Comparison of ENCODE assay signal across 31 mouse cellular contexts in the genomic region with DNA sequence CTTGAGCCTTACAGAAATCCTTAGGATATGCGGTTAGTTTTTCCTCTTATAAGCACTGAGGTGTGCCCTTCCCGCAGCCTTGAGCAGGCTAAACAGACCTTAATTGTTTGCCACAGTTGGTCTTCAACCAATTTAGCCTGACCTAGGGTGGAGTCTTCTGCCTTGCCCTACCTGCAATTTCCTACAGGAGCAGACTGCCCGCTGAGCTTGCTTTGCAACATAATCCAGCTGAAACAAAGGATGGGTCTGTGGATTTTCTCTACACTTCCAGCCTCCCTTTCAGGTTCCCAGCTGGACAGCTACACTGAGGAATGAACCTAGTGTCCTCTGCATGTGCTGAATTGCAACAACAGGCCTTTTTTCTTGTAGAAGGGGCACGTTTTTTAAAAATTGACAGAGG. TPM values are rescaled to one million over a fixed set of nuclear protein-coding genes. Genes with fewer than 3 reads are reported as not detected.
DNase-seq lines count a peak whose midpoint lies in the region; ATAC-seq and TF ChIP-seq lines count a peak whose summit lies in the region.
"Had no signal": no experiment of that assay in that cellular context is flagged by ENCODE, and none has a peak within 500 bp of the region (broad histone marks: within the 10 kb centered on the region; RNA-seq: fewer than 3 reads in every experiment).

No protein-coding gene starts in this region.

- TF ChIP-seq POLR2A in ES-Bruce4 (IDR thresholded peaks at IDR 0.05; ENCODE audit: insufficient read depth, low read length), result no peak

- no peaks in the 10 kb centered on the region for H3K27me3 ChIP-seq in ES-Bruce4 (ENCODE audit: control insufficient read depth, insufficient read depth, low read length, poor library complexity, severe bottlenecking)
- no peaks in the 10 kb centered on the region for H3K27me3 ChIP-seq in neural tube, embryonic 15.5 days (replicated peaks)
- H3K27me3 ChIP-seq: embryonic facial prominence, embryonic 12.5 days; embryonic facial prominence, embryonic 15.5 days; hindbrain, embryonic 12.5 days; hindbrain, embryonic 15.5 days had no signal

- H3K27ac ChIP-seq in ES-Bruce4 (ENCODE audit: insufficient read depth, low read length) (peak overlapping the region; percentile 98), ES-E14 (ENCODE audit: insufficient read depth, low read depth, low read length, poor library complexity, severe bottlenecking) (peak overlapping the region; percentile 99)
- no peak overlapping the region for H3K27ac ChIP-seq in neural tube, embryonic 15.5 days (replicated peaks)
- H3K27ac ChIP-seq: embryonic facial prominence, embryonic 12.5 days; embryonic facial prominence, embryonic 15.5 days; forebrain, embryonic 12.5 days; gastrocnemius, adult 2 months; hindbrain, embryonic 12.5 days; hindbrain, embryonic 15.5 days had no signal

- H3K9me3 ChIP-seq in ES-Bruce4 (replicated peaks; ENCODE audit: control insufficient read depth, insufficient read depth, low read length, poor library complexity, severe bottlenecking) (no peaks in the 10 kb centered on the region), ES-E14 (ENCODE audit: control insufficient read depth, insufficient read depth, low read depth, low read length) (no peaks in the 10 kb centered on the region)
- H3K9me3 ChIP-seq in neural tube, embryonic 15.5 days (replicated peaks), result no peaks in the 10 kb centered on the region
- H3K9me3 ChIP-seq: embryonic facial prominence, embryonic 12.5 days; embryonic facial prominence, embryonic 15.5 days; forebrain, embryonic 12.5 days; hindbrain, embryonic 12.5 days; hindbrain, embryonic 15.5 days had no signal

- ATAC-seq in neural tube, embryonic 15.5 days (ENCODE audit: low FRiP score), result no peak
- ATAC-seq: CD4-positive, CD25-positive, alpha-beta regulatory T cell, adult 4 months; forebrain, embryonic 16.5 days had no signal

- no peak for DNase-seq in ES-E14 (ENCODE audit: low read depth, low spot score)
- peak; percentile 9 for DNase-seq in mesoderm, embryonic 11.5 days (ENCODE audit: low read depth, low spot score)
- no peak for DNase-seq in left cerebral cortex, adult 9 months (ENCODE audit: low spot score in 2 of 2)
- DNase-seq in left cerebral cortex, postnatal 25 days (ENCODE audit: low spot score in 2 of 2), result no peak
- DNase-seq: adrenal gland, adult 2 months; adrenal gland, postnatal 14 days; cerebellum, adult 11 months; cerebellum, adult 2 months; cerebellum, adult 9-11 months; cerebellum, postnatal 25 days; gastrocnemius, adult 2 months; gastrocnemius, postnatal 14 days; heart, adult 11 months had no signal

- H3K36me3 ChIP-seq in ES-Bruce4 (ENCODE audit: control insufficient read depth, insufficient read depth, low read length, poor library complexity, severe bottlenecking), result no peaks in the 10 kb centered on the region
- H3K36me3 ChIP-seq in ES-E14 (ENCODE audit: control insufficient read depth, insufficient read depth, low read length, poor library complexity, severe bottlenecking), result no peaks in the 10 kb centered on the region
- H3K36me3 ChIP-seq in neural tube, embryonic 15.5 days, result no peaks in the 10 kb centered on the region
- H3K36me3 ChIP-seq: embryonic facial prominence, embryonic 12.5 days; embryonic facial prominence, embryonic 15.5 days; forebrain, embryonic 12.5 days; hindbrain, embryonic 12.5 days; hindbrain, embryonic 15.5 days had no signal

- peak; percentile 99 for TF ChIP-seq EP300 in ES-Bruce4 (IDR thresholded peaks at IDR 0.05; ENCODE audit: insufficient read depth, low read depth, low read length)

- intact Hi-C loops in left cerebral cortex, postnatal 25 days (cut with DNase I), result no loop called here

- H3K4me1 ChIP-seq in ES-Bruce4 (ENCODE audit: control insufficient read depth, insufficient read depth, low read length), result peaks cover 6% of the 10 kb centered on the region
- H3K4me1 ChIP-seq in ES-E14 (ENCODE audit: control insufficient read depth in 2 of 2, insufficient read depth in 2 of 2, low read length in 2 of 2, poor library complexity in 1 of 2), result peaks cover 24 to 36% of the 10 kb centered on the region in 2 experiments
- peaks cover 25% of the 10 kb centered on the region for H3K4me1 ChIP-seq in neural tube, embryonic 15.5 days
- H3K4me1 ChIP-seq: embryonic facial prominence, embryonic 15.5 days had no signal

- in situ Hi-C loops in ES-E14 (cut with MboI; ENCODE audit: low sequenced_read_pairs in 2 of 2, unreplicated experiment in 2 of 2), result no loop called here

- no peak overlapping the region for H3K4me2 ChIP-seq in neural tube, embryonic 15.5 days
- H3K4me2 ChIP-seq: embryonic facial prominence, embryonic 12.5 days; embryonic facial prominence, embryonic 15.5 days; forebrain, embryonic 12.5 days; heart, embryonic 11.5 days; hindbrain, embryonic 12.5 days; hindbrain, embryonic 15.5 days had no signal

- WGBS in neural tube, embryonic 15.5 days, result 27% methylated on average over 4 of the region's 4 CpGs

- H3K9ac ChIP-seq in ES-Bruce4 (ENCODE audit: low read depth, poor library complexity, severe bottlenecking), result peak overlapping the region; percentile 66
- H3K9ac ChIP-seq in ES-E14 (ENCODE audit: insufficient read depth, low read depth, low read length, poor library complexity, severe bottlenecking), result peak overlapping the region; percentile 63; the same call in 1 of the 2 replicates
- H3K9ac ChIP-seq in neural tube, embryonic 15.5 days (replicated peaks), result no peak overlapping the region
- H3K9ac ChIP-seq: embryonic facial prominence, embryonic 12.5 days; embryonic facial prominence, embryonic 15.5 days; forebrain, embryonic 12.5 days; hindbrain, embryonic 12.5 days; hindbrain, embryonic 15.5 days had no signal

- peak overlapping the region; percentile 27; the same call in 1 of the 2 replicates for H3K4me3 ChIP-seq in ES-Bruce4 (ENCODE audit: low read depth, low read length)
- peak overlapping the region; percentile 41 to 45 for H3K4me3 ChIP-seq in ES-E14 (ENCODE audit: insufficient read depth in 1 of 2, low read depth in 1 of 2, low read length in 2 of 2, poor library complexity in 1 of 2, severe bottlenecking in 1 of 2)
- H3K4me3 ChIP-seq in neural tube, embryonic 15.5 days (replicated peaks), result no peak overlapping the region
- H3K4me3 ChIP-seq: embryonic facial prominence, embryonic 12.5 days; embryonic facial prominence, embryonic 15.5 days; forebrain, embryonic 12.5 days; gastrocnemius, adult 2 months; hindbrain, embryonic 12.5 days; hindbrain, embryonic 15.5 days had no signal

- no peak for TF ChIP-seq CTCF in ES-Bruce4 (IDR thresholded peaks at IDR 0.05; ENCODE audit: low read depth, low read length)

TF ChIP-seq in ES-E14, 5 proteins besides CTCF, POLR2A, EP300 and RAD21:
- TF ChIP-seq CHD2 (IDR thresholded peaks at IDR 0.05; ENCODE audit: low read depth, low read length), result no peak
- peak; percentile 31; the same call in 1 of the 2 replicates for TF ChIP-seq MAFK (IDR thresholded peaks at IDR 0.05; ENCODE audit: insufficient read depth, low read depth, low read length)
- TF ChIP-seq ZNF384 (IDR thresholded peaks at IDR 0.05; ENCODE audit: low read depth, low read length), result no peak
- TF ChIP-seq ZC3H11A (IDR thresholded peaks at IDR 0.05; ENCODE audit: borderline replicate concordance, low read depth, low read length), result no peak
- no peak for TF ChIP-seq HCFC1 (IDR thresholded peaks at IDR 0.05; ENCODE audit: borderline replicate concordance, insufficient read depth, low read length)

RNA-seq across cellular contexts. Expression of a gene that starts 13.3 kb away (rescaled TPM):
- polyA plus RNA-seq in ES-Bruce4 (2011; ENCODE audit: insufficient read depth, insufficient read length, low read depth, missing spikeins), result 2.0 and 2.1 TPM in 2 replicates
- 1.6 and 2.3 TPM in 2 replicates for total RNA-seq in ES-E14 (2012; rRNA removed)
- under 1 TPM; 0.41 to 0.44 TPM for total RNA-seq in left cerebral cortex, postnatal 25 days (2021)
- polyA plus RNA-seq in neural tube, embryonic 15.5 days (2015; fragmentation: Nextera tagmentation; extraction: Ambion mirVana), result 0.51 and 0.59 TPM in 2 replicates

RNA-seq across cellular contexts. Expression of a gene that starts 40.8 kb away (rescaled TPM):
- 24.5 and 30.6 TPM in 2 replicates for polyA plus RNA-seq in ES-Bruce4 (2011; ENCODE audit: insufficient read depth, insufficient read length, low read depth, missing spikeins)
- 25.4 and 27.3 TPM in 2 replicates for total RNA-seq in ES-E14 (2012; rRNA removed)
- 10 to 100 TPM; 25.6 to 26.6 TPM for total RNA-seq in left cerebral cortex, postnatal 25 days (2021)
- polyA plus RNA-seq in neural tube, embryonic 15.5 days (2015; fragmentation: Nextera tagmentation; extraction: Ambion mirVana), result 31.5 and 31.7 TPM in 2 replicates

RNA-seq across cellular contexts. Expression of a gene that starts 40.8 kb away (rescaled TPM):
- 37.7 and 44.2 TPM in 2 replicates for polyA plus RNA-seq in ES-Bruce4 (2011; ENCODE audit: insufficient read depth, insufficient read length, low read depth, missing spikeins)
- total RNA-seq in ES-E14 (2012; rRNA removed), result 33.6 and 35.9 TPM in 2 replicates
- 10 to 100 TPM in 1 of 2 experiments, 1 to 10 TPM in 1; 8.7 to 11.4 TPM for total RNA-seq in left cerebral cortex, postnatal 25 days (2021)
- 12.3 and 12.7 TPM in 2 replicates for polyA plus RNA-seq in neural tube, embryonic 15.5 days (2015; fragmentation: Nextera tagmentation; extraction: Ambion mirVana)

RNA-seq across cellular contexts. Expression of a gene that starts 55.2 kb away (rescaled TPM):
- polyA plus RNA-seq in ES-Bruce4 (2011; ENCODE audit: insufficient read depth, insufficient read length, low read depth, missing spikeins), result not detected in 2 replicates
- not detected in 2 replicates for total RNA-seq in ES-E14 (2012; rRNA removed)
- total RNA-seq in left cerebral cortex, postnatal 25 days (2021), result not detected
- not detected in 2 replicates for polyA plus RNA-seq in neural tube, embryonic 15.5 days (2015; fragmentation: Nextera tagmentation; extraction: Ambion mirVana)
- total RNA-seq: adrenal gland, adult 2 months; adrenal gland, postnatal 14 days; adrenal gland, postnatal 4 days; common myeloid progenitor, adult 5-6 weeks; gastrocnemius, adult 2 months; gastrocnemius, postnatal 14 days; gastrocnemius, postnatal 4 days; heart, adult 8-10 months; heart, postnatal 25 days; hematopoietic stem cell, adult 5-6 weeks had no signal
- polyA plus RNA-seq: adrenal gland, adult 2 months; C2C12; CD4-positive, CD25-positive, alpha-beta regulatory T cell, adult 4 months; cerebellum, adult 2 months; embryonic facial prominence, embryonic 12.5 days; forebrain, embryonic 12.5 days; forebrain, embryonic 16.5 days; heart, embryonic 14.5 days; hindbrain, embryonic 12.5 days; hindbrain, embryonic 15.5 days had no signal
